Mouse (Mus musculus): ENCODE measurements around the gene Cux1.

DNA sequence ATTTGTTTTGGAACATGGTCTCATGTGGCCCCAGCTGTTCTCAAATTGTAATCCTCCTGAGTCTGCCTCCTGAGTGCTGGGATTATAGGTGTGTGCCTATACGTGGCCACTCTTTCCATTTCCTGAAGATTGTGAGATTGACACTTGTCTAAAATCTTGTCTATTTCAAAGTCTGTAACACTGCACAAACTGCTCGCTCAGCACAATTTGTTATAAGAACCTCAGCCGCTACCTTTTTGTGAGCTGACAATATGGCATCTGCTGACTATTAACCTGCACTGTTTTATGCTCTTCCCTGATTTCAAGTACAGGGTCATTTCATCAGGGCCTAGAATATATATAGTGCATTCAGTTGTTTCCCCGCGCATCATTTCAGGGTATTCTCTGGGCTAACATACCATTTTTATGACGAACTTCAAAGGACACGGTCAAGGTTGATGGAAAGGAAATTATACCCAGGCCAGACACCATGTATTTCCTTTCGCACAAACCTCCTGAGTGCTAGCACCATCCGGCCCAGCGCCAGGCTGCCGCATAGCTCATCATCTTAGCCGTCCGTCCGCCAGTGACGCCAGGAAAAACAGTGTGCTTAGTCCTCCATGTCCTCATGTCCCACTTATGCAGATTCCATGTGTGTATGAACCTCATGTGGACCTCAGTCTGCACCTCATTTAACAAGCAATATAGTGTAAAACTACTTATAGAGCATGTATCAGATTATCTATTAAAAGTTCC is 224.0 kb downstream of the Cux1 start:
- TF ChIP-seq CTCF (IDR thresholded peaks at IDR 0.05) (no peak), EP300 (IDR thresholded peaks at IDR 0.05; ENCODE audit: insufficient read depth, low read depth, low read length) (no peak)
